Mouse (Mus musculus): Measurements from ENCODE around the gene BC067074.

- TF ChIP-seq POLR2A (IDR thresholded peaks at IDR 0.05; ENCODE audit: control insufficient read depth, low read depth, low read length) (no peak), CTCF (IDR thresholded peaks at IDR 0.05; ENCODE audit: control insufficient read depth, insufficient read depth, insufficient replicate concordance, low read depth, low read length) (0 out of 2 replicates have a peak, but pooled peaks have one; percentile 4)
Observed at GRCm38 (mm10) chr13:113265257-113265656, 27.7 kb upstream of the BC067074 start.
